ENCODE assay signal across 8 mouse cellular contexts in genomic region chr9:31400441-31400840, GRCm38 (mm10). TPM values are rescaled to one million over a fixed set of nuclear protein-coding genes. Genes with fewer than 3 reads are reported as not detected.
A peak's percentile ranks its signal among the peaks of the same experiment; 100 is the strongest.
DNase-seq lines count a peak whose midpoint lies in the region; ATAC-seq and TF ChIP-seq lines count a peak whose summit lies in the region.

No protein-coding gene starts in this region.

- TF ChIP-seq CTCF in lung, postnatal 0 days (IDR thresholded peaks at IDR 0.05): peak; percentile 86
- peak; percentile 91; the same call in 1 of the 2 replicates for TF ChIP-seq CTCF in small intestine, adult 2 months (IDR thresholded peaks at IDR 0.05; ENCODE audit: extremely low read depth, insufficient read length, insufficient replicate concordance, low read depth, low read length)

- H3K4me3 ChIP-seq in embryonic facial prominence, embryonic 11.5 days (ENCODE audit: low read depth, low read length): no peak overlapping the region
- H3K4me3 ChIP-seq in lung, postnatal 0 days (ENCODE audit: low read depth, low read length): no peak overlapping the region
- H3K4me3 ChIP-seq in small intestine, adult 2 months (ENCODE audit: low read depth, low read length): no peak overlapping the region

- no peaks in the 10 kb centered on the region for H3K4me1 ChIP-seq in embryonic facial prominence, embryonic 11.5 days (ENCODE audit: control insufficient read depth, insufficient read depth, low read length)
- H3K4me1 ChIP-seq in lung, postnatal 0 days (ENCODE audit: insufficient read depth, low read depth, low read length): no peaks in the 10 kb centered on the region
- H3K4me1 ChIP-seq in small intestine, adult 2 months (ENCODE audit: control insufficient read depth, insufficient read depth, insufficient read length, low read length): no peaks in the 10 kb centered on the region

- no peak overlapping the region for H3K4me2 ChIP-seq in embryonic facial prominence, embryonic 11.5 days (ENCODE audit: low read depth, low read length)
- H3K4me2 ChIP-seq in lung, postnatal 0 days (replicated peaks; ENCODE audit: low read depth, low read length): no peak overlapping the region

- H3K9ac ChIP-seq in embryonic facial prominence, embryonic 11.5 days (replicated peaks; ENCODE audit: low read length): no peak overlapping the region
- no peak overlapping the region for H3K9ac ChIP-seq in lung, postnatal 0 days (replicated peaks; ENCODE audit: low read depth)

- H3K27ac ChIP-seq in embryonic facial prominence, embryonic 11.5 days (replicated peaks; ENCODE audit: low read depth, low read length): no peak overlapping the region
- H3K27ac ChIP-seq in lung, postnatal 0 days (ENCODE audit: low read length): no peak overlapping the region
- H3K27ac ChIP-seq in small intestine, adult 2 months (ENCODE audit: insufficient read depth, low read depth, low read length): no peak overlapping the region

- 59% methylated on average over 4 of the region's 4 CpGs for WGBS in embryonic facial prominence, embryonic 11.5 days
- WGBS in lung, postnatal 0 days: 48% methylated on average over 4 of the region's 4 CpGs
- 43% methylated on average over 4 of the region's 4 CpGs for WGBS in small intestine, adult 2 months

- ATAC-seq in embryonic facial prominence, embryonic 11.5 days (replicated peaks; ENCODE audit: insufficient number of reproducible peaks, low FRiP score, low TSS enrichment, low read depth): no peak
- ATAC-seq in lung, postnatal 0 days: peak; percentile 47; the same call in 1 of the 2 replicates

- peaks cover 14% of the 10 kb centered on the region for H3K36me3 ChIP-seq in embryonic facial prominence, embryonic 11.5 days (replicated peaks; ENCODE audit: control insufficient read depth, insufficient read depth, low read depth, low read length)
- peaks cover 45% of the 10 kb centered on the region for H3K36me3 ChIP-seq in lung, postnatal 0 days (ENCODE audit: insufficient read depth, low read length)
- peaks cover 78% of the 10 kb centered on the region for H3K36me3 ChIP-seq in small intestine, adult 2 months (ENCODE audit: control insufficient read depth, insufficient read depth, low read length)

- no peaks in the 10 kb centered on the region for H3K9me3 ChIP-seq in embryonic facial prominence, embryonic 11.5 days (replicated peaks; ENCODE audit: control insufficient read depth, low read length)
- no peaks in the 10 kb centered on the region for H3K9me3 ChIP-seq in lung, postnatal 0 days (ENCODE audit: low read length)

- TF ChIP-seq EP300 in lung, postnatal 0 days (IDR thresholded peaks at IDR 0.05): no peak

- peak; percentile 67 to 89 for DNase-seq in adrenal gland, adult (ENCODE audit: inconsistent age in 2 of 2, low spot score in 1 of 2)
- no peak for DNase-seq in adrenal gland, adult 8-10 months
- peak; percentile 77 for DNase-seq in 3T3-L1 (ENCODE audit: low read depth, low spot score)
- DNase-seq in adrenal gland, postnatal 14 days: peak; percentile 85
- DNase-seq in embryonic facial prominence, embryonic 11.5 days (ENCODE audit: low spot score): peak; percentile 80
- DNase-seq in kidney, postnatal 10 days: peak; percentile 87
- peak; percentile 66 for DNase-seq in lung, postnatal 0 days (ENCODE audit: low spot score)

- no peaks in the 10 kb centered on the region for H3K27me3 ChIP-seq in embryonic facial prominence, embryonic 11.5 days (ENCODE audit: control insufficient read depth, insufficient read depth, low read length)
- H3K27me3 ChIP-seq in lung, postnatal 0 days (replicated peaks; ENCODE audit: insufficient read depth, low read length): no peaks in the 10 kb centered on the region
- no peaks in the 10 kb centered on the region for H3K27me3 ChIP-seq in small intestine, adult 2 months (ENCODE audit: control insufficient read depth, insufficient read depth, low read length)

- TF ChIP-seq POLR2A in small intestine, adult 2 months (IDR thresholded peaks at IDR 0.05; ENCODE audit: low read depth, low read length): no peak

RNA-seq across cellular contexts. Expression of gene Nfrkb, which starts 14.4 kb away (rescaled TPM):
- total RNA-seq in adrenal gland, adult 8-10 months (2022): 10 to 100 TPM; 16.8 to 41.2 (median 24.9) TPM
- total RNA-seq in adrenal gland, postnatal 14 days (2021): 23.7 and 27.6 TPM in 2 replicates
- polyA plus RNA-seq in embryonic facial prominence, embryonic 11.5 days (2014; fragmentation: Nextera tagmentation; extraction: Ambion mirVana): 17.1 and 20.4 TPM in 2 replicates
- 13.0 and 13.3 TPM in 2 replicates for polyA plus RNA-seq in lung, postnatal 0 days (2015; fragmentation: Nextera tagmentation; extraction: Ambion mirVana)
- 8.0 and 11.1 TPM in 2 replicates for polyA plus RNA-seq in small intestine, adult 2 months (2012; rRNA removed)
